Mouse (Mus musculus) embryonic facial prominence, embryonic 14.5 days (tissue): Measurements from ENCODE around the gene Plcd3. TPM values are rescaled to one million over a fixed set of nuclear protein-coding genes. Genes with fewer than 3 reads are reported as not detected.

Experiments used
- ATAC-seq: fragments of 200-750 bp; cut with Nextera tagmentation; 2 replicates; pipeline ENCODE4 v1.8.0; 2017; ENCODE audit warnings: low read depth, moderate number of reproducible peaks, moderate TSS enrichment
- DNase-seq: peaks from one replicate; pipeline ENCODE4 v3.0.0-alpha.2; 2015; ENCODE audit warnings: low spot score
- H3K27ac ChIP-seq: fragments of 300-500 bp; sonication (generic); replicated peaks from 2 replicates; pipeline ENCODE4 v1.5.1; 2014; ENCODE audit warnings: low read depth, mild to moderate bottlenecking, low read length, moderate library complexity
- H3K27me3 ChIP-seq: fragments of 300-500 bp; sonication (generic); replicated peaks from 2 replicates; pipeline ENCODE4 v1.6.1; 2014; ENCODE audit warnings: low read length; ENCODE audit not compliant: control insufficient read depth, insufficient read depth
- H3K36me3 ChIP-seq: fragments of 300-500 bp; sonication (generic); 2 replicates; pipeline ENCODE4 v1.6.1; 2014; ENCODE audit warnings: low read length, mixed read lengths; ENCODE audit not compliant: control insufficient read depth, insufficient read depth
- H3K4me1 ChIP-seq: fragments of 300-500 bp; sonication (generic); 2 replicates; pipeline ENCODE4 v1.6.1; 2014; ENCODE audit warnings: antibody characterized with exemption, low read length; ENCODE audit not compliant: control insufficient read depth, insufficient read depth
- H3K4me2 ChIP-seq: fragments of 300-500 bp; sonication (generic); 2 replicates; pipeline ENCODE4 v1.6.1; 2014; ENCODE audit warnings: low read depth, mild to moderate bottlenecking, low read length, moderate library complexity, mixed read lengths
- H3K4me3 ChIP-seq: fragments of 300-500 bp; sonication (generic); 2 replicates; pipeline ENCODE4 v1.5.1; 2014; ENCODE audit warnings: low read depth, mild to moderate bottlenecking, low read length
- H3K9ac ChIP-seq: fragments of 300-500 bp; sonication (generic); 2 replicates; pipeline ENCODE4 v1.6.1; 2014; ENCODE audit warnings: low read depth, mild to moderate bottlenecking, low read length, moderate library complexity, mixed read lengths
- H3K9me3 ChIP-seq: fragments of 300-500 bp; sonication (generic); 2 replicates; pipeline ENCODE4 v1.6.1; 2016; ENCODE audit warnings: low read length; ENCODE audit not compliant: control insufficient read depth
- WGBS: fragments of 180-500 bp; shearing (Covaris S2); extraction: QIAGEN DNeasy Blood & Tissue Kit; methylation state at CpG from one replicate; pipeline ENCODE4 v1.1.7; 2014; 5-methylcytosine and 5-hydroxymethylcytosine counted together
- polyA plus RNA-seq: library from polyadenylated mRNA; unstranded; fragments of >200 nt; fragmentation: Nextera tagmentation; extraction: Ambion mirVana; gene quantifications from 2 replicates; pipeline ENCODE4 v1.2.1, GENCODE M21; 2014

The Plcd3 gene
- polyA plus RNA-seq, 1 experiment from 2014 or later: 3.0 TPM

DNA sequence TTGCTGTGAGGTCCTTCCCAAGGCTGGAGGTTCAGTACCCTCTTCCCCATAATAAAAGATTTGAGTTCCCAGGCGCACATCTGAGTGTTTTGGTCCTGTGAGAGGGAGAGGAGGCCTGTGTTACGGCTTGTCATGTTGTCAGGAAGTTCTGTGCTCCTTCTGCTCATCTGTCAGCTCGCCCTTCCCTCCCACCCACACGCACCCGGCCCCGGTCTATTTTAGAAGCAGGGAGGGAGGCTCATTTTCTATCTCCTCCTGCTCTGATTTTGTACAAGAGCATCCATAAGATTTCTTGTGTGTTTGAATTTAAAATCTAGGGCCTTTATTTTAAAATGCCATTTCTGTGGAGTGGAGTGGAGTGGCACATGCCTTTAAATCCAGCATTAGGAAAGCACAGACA, 63.4 kb downstream of the Plcd3 start:
- DNase-seq: no peak
- 82% methylated on average over 6 of the region's 6 CpGs for WGBS
- peaks cover 10% of the 10 kb centered on the region; the same call in 1 of the 2 replicates for H3K36me3 ChIP-seq

DNA sequence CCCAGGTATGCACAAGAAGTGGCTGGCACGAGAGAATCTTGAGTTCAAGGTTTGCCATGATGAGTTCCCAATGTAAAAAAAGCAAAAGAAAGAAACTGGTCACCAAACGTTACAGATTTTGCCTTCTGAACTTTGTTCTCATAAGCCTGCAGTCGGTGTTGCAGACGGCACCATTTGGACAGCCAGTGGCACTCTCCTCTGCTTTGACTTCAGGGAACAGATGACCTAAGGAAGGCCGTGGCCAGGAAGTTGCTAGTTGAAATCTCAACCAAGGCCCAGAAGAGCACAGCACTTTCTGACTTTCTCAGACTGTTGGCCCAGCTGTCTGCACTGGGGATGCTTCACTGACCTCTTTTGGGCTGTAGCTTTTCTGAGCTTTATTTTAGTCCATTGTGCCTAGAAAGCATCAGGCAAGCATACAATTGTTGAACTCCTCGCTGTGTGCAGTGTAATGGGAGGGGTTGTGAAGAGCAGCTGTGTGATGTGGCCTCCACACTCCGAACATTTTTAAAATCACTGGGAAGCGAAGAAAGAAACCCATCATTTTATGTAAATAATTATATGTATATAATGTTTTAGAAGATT, 64.5 kb downstream of the Plcd3 start:
- Histone ChIP-seq H3K27me3 (no peaks in the 10 kb centered on the region), H3K36me3 (peaks cover 9% of the 10 kb centered on the region; the same call in 1 of the 2 replicates), H3K4me3 (no peak overlapping the region), H3K27ac (no peak overlapping the region), H3K4me2 (no peak overlapping the region), H3K9me3 (no peaks in the 10 kb centered on the region), H3K4me1 (no peaks in the 10 kb centered on the region), H3K9ac (no peak overlapping the region)
- 86% methylated on average over 8 of the region's 8 CpGs for WGBS
- DNase-seq (no peak), ATAC-seq (no peak)

More for the DNA sequence above, 63.4 kb downstream of the Plcd3 start:
- no peaks in the 10 kb centered on the region for H3K9me3 ChIP-seq
- H3K4me2 ChIP-seq: no peak overlapping the region
- no peak overlapping the region for H3K27ac ChIP-seq
- H3K4me1 ChIP-seq: no peaks in the 10 kb centered on the region
- H3K27me3 ChIP-seq: no peaks in the 10 kb centered on the region
- no peak for ATAC-seq
- H3K9ac ChIP-seq: no peak overlapping the region
- H3K4me3 ChIP-seq: no peak overlapping the region

DNA sequence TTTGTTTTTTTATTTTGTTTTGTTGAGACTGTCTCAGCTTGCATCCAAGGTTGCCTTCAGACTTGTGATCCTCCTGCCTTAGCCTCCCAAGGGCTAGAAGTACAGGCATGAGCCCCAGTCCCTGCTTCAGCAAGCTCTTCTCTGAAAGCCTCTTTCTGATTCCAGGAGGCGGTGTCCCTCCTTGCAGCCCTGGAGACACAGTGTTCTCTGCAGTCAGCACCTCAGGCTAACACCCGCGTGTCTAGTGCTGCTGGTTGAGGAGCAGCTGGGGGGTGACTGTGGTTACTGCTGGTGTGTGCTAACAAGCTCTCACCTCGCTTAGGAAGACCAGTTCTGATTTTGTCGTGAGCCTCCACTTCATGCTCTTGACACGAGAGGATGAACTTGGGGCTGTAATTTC, 66.5 kb downstream of the Plcd3 start:
- Histone ChIP-seq H3K36me3 (peaks cover 9% of the 10 kb centered on the region; the same call in 1 of the 2 replicates), H3K27ac (no peak overlapping the region)
- ATAC-seq: no peak

GRCm38 (mm10) chr11:103033030-103033429, 68.4 kb downstream of the Plcd3 start:
- no peak for ATAC-seq
- peaks cover 4% of the 10 kb centered on the region for H3K4me1 ChIP-seq
- no peaks in the 10 kb centered on the region for H3K9me3 ChIP-seq
- H3K36me3 ChIP-seq: peaks cover 9% of the 10 kb centered on the region; the same call in 1 of the 2 replicates
- no peak overlapping the region for H3K4me2 ChIP-seq
- WGBS: 93% methylated on average over 3 of the region's 3 CpGs
- H3K4me3 ChIP-seq: no peak overlapping the region
- DNase-seq: no peak
- no peak overlapping the region for H3K9ac ChIP-seq
- no peak overlapping the region for H3K27ac ChIP-seq
- no peaks in the 10 kb centered on the region for H3K27me3 ChIP-seq

More for the DNA sequence above, 66.5 kb downstream of the Plcd3 start:
- Histone ChIP-seq H3K4me2 (no peak overlapping the region), H3K9me3 (no peaks in the 10 kb centered on the region), H3K9ac (no peak overlapping the region), H3K27me3 (no peaks in the 10 kb centered on the region), H3K4me3 (no peak overlapping the region), H3K4me1 (no peaks in the 10 kb centered on the region)
- 83% methylated on average over 6 of the region's 6 CpGs for WGBS
- DNase-seq: no peak

GRCm38 (mm10) chr11:103028176-103028891, 73.1 kb downstream of the Plcd3 start, which contains the start of the genes Nmt1 and Dcakd:
Gene Nmt1, plus strand, starts transcription at chr11:103028190.
Gene Dcakd, minus strand, starts transcription at chr11:103028333.
- Histone ChIP-seq H3K4me3 (peak within 1 kb of the TSS; percentile 72), H3K9ac (peak within 1 kb of the TSS; percentile 58), H3K9me3 (no peaks in the 10 kb centered on the region), H3K4me2 (peak within 1 kb of the TSS; percentile 81), H3K4me1 (peaks cover 12% of the 10 kb centered on the region), H3K27me3 (no peaks in the 10 kb centered on the region), H3K36me3 (peaks cover 14% of the 10 kb centered on the region), H3K27ac (peak within 1 kb of the TSS; percentile 71)
- ATAC-seq (peak; percentile 99), DNase-seq (peak; percentile 99)
- under 1% methylated on average over 36 of the region's 36 CpGs for WGBS

DNA sequence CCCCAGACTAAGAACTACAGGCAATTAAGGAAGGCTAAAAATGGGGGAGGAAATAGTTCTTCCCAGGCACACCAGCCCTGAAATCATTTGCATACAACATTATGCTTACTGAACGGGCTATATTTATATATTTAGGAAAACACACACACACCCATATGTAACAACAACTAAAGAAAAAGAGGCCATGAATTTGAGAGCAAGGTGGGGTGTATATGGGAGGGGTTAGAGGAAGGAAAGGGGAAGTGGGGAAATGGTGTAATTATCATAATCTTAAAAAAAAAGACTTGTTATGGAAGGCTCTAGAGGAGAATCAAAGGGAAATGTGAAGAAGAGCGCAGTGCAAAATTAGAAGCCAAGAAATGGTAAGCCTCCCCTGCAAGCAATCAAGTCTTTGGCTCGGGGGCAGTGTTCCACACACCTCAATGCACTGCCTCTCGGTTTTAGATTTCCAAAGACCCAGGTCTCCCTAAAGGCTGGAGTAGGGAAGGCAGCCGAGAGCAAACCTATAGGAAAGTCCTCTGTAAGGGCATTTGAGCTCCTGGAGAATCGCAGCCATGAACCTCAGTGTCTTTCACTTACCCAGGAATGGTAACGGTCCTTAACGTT, 73.8 kb downstream of the Plcd3 start:
- H3K9me3 ChIP-seq: no peaks in the 10 kb centered on the region
- DNase-seq: no peak
- 10% methylated on average over 8 of the region's 8 CpGs for WGBS
- peak; percentile 42; the same call in 1 of the 2 replicates for ATAC-seq
- H3K4me2 ChIP-seq: peak overlapping the region; percentile 68
- peak overlapping the region; percentile 71 for H3K27ac ChIP-seq
- H3K4me1 ChIP-seq: peaks cover 12% of the 10 kb centered on the region
- no peaks in the 10 kb centered on the region for H3K27me3 ChIP-seq
- peak overlapping the region; percentile 58 for H3K9ac ChIP-seq
- peak overlapping the region; percentile 72 for H3K4me3 ChIP-seq
- peaks cover 14% of the 10 kb centered on the region for H3K36me3 ChIP-seq

GRCm38 (mm10) chr11:103026901-103027300, 74.6 kb downstream of the Plcd3 start:
- ATAC-seq (no peak), DNase-seq (no peak)
- H3K4me2 ChIP-seq: peak overlapping the region; percentile 68
- no peak overlapping the region for H3K27ac ChIP-seq
- H3K36me3 ChIP-seq: peaks cover 14% of the 10 kb centered on the region
- 89% methylated on average over 3 of the region's 3 CpGs for WGBS
- peaks cover 12% of the 10 kb centered on the region for H3K4me1 ChIP-seq
- no peaks in the 10 kb centered on the region for H3K9me3 ChIP-seq
- H3K4me3 ChIP-seq: no peak overlapping the region; the same call in 1 of the 2 replicates
- H3K27me3 ChIP-seq: no peaks in the 10 kb centered on the region
- H3K9ac ChIP-seq: peak overlapping the region; percentile 58; the same call in 1 of the 2 replicates

DNA sequence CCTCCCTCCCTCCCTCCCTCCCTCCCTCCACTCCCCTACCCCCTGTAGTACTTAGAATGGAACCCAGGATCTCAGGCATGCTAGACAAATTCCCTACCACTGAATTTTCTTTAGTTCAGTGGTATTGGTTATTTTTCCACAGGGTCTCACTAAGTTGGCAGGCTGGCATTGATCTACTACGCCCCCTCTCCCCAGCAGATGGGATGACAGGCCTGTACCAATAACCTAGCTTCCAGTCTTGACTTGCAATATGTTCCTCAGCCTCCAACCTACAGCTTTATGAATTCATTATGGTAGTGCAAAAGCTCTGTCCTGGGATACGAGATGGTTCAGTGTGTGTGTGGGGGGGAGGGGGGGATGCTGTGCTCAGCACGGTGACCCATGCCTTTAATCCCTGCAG, 77.5 kb downstream of the Plcd3 start:
- Histone ChIP-seq H3K9ac (no peak overlapping the region), H3K27me3 (no peaks in the 10 kb centered on the region), H3K9me3 (no peaks in the 10 kb centered on the region), H3K4me3 (no peak overlapping the region), H3K4me2 (no peak overlapping the region), H3K36me3 (peaks cover 14% of the 10 kb centered on the region), H3K4me1 (peaks cover 7% of the 10 kb centered on the region), H3K27ac (no peak overlapping the region)
- 87% methylated on average over 3 of the region's 3 CpGs for WGBS
- ATAC-seq (no peak), DNase-seq (no peak)
